Mouse (Mus musculus): ENCODE results near the gene Nova1. TPM values are rescaled to one million over a fixed set of nuclear protein-coding genes. Genes with fewer than 3 reads are reported as not detected.

Nova1 gene
- polyA plus RNA-seq (2012; rRNA removed) = 0.30 and 0.34 TPM in 2 replicates

DNA sequence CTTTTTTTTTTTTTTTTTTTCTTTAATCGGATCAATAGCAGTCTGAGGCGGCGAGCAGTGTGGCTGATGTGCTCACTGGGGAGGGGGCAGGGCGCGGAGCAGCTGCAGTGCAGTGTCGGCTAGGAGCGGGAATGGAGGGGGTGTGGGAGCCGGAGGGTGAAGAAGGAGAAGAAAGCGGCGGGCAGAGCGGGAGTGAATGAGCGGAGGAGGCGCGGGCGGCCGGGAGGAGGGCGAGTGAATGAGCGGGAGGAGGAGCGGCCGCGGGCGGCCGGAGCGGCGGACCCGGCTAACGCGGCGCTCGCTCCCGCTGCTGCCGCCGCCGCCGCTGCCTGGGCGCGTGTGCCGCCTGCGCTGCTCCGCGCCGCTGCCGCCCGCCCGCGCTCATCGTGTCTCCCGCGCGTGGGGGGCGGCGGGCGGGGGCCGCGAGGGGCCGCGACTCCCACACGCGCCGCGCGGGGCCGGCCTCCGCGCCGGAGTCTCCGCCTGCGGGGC is at the start of gene Nova1:
Nova1 (minus strand) TSS at position 74 of the 492 bp plus-strand sequence.
- DNase-seq (ENCODE audit: low read depth, low spot score) = no peak

DNA sequence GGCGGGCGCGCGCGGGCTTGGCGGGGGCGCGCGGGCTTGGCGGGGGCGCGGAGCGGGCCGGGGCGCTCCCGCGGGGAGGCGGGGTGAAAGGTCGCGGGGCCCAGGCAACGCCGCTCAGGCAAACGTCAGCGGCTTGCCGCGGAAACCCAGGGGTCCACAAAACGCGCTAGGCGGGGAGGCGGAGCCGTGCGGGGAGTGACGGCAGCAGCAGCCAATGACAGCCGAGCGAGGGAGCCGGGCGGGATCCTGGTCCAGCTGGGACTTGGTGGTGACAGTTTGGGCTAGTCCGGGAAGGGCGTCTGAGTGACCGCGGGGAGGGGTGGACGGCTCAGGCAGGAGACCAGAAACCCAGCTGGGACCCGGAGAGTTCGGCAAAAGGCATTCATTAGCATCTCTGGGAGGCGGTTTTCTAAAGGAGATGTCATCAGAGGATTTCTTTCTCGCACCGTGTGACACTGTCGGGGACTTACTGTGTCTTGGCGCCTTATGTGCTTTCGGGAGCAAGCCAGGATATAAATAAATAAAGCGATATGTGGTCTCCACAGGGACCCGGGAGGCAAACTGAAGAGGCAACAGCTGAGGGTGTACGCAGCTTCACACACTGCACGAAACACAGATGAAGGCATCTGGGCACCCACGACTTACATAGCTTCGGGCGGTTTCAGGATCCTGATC is 756 bp upstream of the Nova1 start:
- 4% methylated on average over 57 of the region's 57 CpGs for WGBS
- DNase-seq (ENCODE audit: low read depth, low spot score) = peak; percentile 19

More for the DNA sequence above, at the start of gene Nova1:
- WGBS = 5% methylated on average over 44 of the region's 68 CpGs

DNA sequence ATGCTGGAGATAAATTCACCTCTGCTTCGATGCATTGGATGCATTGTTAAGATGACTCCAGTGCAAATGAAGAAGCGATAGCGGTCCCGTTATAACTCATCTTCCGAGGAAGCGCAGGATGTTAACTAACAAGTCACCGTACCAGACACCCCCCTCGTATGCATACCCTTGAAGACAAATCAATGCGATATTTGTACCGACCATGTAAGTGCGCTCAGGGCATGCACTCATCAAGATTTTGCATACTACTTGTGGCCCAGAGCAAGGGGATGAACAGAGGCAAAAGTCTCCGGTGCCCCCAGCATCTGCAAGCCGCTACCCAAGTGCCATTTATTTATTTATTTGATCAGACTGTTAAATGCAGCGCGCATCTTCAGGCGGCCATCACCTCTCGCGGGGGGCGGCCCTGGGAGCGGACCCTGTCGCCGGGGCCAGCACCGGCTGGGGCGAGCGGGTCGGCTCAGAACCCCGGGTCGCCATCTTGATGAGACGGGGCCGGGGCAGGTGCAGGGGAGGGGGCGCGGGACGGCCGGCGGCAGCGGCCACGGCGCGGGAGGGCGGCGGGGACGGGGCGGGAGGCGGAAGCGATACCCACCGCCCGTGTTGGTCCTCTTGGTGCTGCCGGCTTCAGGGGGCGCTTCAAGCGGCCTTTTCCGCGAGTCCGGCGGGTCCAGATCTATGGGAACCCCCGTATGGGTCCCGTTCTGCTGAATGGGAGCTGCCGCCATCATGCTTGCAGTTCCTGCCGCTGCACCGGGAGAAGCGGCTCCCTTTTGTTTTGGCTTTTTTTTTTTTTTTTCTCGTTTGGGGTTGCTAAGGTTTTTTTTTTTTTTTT is 491 bp downstream of the Nova1 start:
- DNase-seq (ENCODE audit: low read depth, low spot score) = no peak
- 2% methylated on average over 61 of the region's 61 CpGs for WGBS

DNA sequence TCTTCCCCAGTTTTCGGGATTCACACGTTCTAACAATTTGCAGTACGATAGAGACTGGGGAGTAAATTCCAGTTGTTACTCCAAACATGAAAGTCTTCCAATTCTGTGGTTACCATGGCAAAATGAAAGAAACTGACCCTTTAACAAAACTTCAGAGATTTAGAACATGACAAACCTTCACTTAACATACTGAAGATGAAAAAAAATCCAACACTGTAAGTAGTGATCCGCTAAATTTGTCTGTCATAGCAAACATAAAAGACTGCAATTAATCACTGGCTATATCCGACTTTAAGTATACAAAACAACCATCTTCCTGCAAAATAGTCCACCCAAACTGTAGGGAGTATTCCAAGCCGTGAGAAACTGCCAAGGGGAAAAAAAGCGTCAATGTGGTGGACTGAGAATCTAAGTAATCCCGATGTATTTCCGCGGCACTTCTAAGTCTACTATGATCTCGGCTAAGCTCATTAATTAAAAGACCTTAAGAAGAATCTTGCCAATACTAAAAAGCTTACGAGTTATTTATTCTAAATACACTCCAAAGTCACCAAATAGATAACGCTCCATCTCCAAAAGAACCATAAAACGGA is 1.4 kb downstream of the Nova1 start:
- 24% methylated on average over 14 of the region's 14 CpGs for WGBS
- no peak for DNase-seq (ENCODE audit: low read depth, low spot score)

DNA sequence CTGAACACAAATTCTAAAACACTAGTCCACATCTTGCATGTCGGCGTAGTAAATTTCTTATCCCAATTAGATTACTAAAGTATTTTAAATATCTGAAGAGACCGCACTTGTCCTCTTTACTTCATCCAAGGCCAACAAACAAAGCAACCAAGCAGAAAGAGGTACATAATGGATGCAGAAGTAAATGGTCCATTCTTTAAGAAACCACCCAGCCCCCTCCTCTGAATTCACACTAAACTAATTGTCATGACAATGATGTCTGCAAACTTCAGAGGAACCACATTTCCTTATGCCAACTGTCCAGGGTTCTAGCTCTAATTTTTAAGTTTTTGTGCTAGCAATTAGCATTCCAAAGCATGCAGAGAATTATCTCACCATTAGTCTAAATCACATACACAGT is 2.4 kb downstream of the Nova1 start:
- DNase-seq (ENCODE audit: low read depth, low spot score) = no peak
- 92% methylated on average over 3 of the region's 3 CpGs for WGBS

DNA sequence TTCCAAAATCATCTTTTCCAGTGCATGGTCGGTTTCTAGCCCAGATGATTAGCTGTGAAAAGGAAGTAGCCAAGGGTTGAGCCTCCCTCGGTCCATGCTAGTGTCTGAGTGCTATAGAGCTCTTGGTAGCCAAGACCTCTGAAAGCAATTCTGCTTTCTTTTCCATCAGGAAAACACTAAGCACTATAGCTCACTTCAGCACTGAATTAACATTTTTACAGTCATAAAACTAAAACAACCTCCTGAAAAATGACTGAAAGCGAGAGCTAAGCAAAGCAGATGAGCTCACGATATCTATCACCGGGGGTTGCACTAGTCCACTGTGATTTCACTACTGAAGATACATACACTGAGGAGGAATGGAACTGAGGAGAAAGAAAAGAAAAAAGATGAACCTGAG is 3.0 kb downstream of the Nova1 start:
- 76% methylated on average over 5 of the region's 5 CpGs for WGBS
- DNase-seq (ENCODE audit: low read depth, low spot score) = no peak

DNA sequence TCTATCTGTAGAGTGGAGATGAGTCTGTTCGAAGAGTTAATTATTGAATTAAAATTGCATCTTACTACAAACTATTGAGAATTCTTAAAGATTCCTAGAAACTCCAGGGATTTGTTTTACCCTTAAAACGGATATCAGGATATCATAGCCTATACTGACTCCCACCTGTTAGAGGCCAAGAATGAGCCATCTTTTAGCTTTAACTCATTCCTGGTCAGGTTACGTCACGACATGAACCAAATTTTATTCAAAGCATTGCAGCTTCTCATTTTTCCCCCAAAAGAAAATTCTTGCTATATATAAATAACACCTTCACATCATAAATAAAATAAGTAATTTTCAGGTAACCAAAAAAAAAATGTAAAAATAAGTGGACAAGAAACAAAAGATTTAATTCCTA is 3.9 kb downstream of the Nova1 start:
- DNase-seq (ENCODE audit: low read depth, low spot score) = no peak
- 90% methylated on average over 4 of the region's 4 CpGs for WGBS

DNA sequence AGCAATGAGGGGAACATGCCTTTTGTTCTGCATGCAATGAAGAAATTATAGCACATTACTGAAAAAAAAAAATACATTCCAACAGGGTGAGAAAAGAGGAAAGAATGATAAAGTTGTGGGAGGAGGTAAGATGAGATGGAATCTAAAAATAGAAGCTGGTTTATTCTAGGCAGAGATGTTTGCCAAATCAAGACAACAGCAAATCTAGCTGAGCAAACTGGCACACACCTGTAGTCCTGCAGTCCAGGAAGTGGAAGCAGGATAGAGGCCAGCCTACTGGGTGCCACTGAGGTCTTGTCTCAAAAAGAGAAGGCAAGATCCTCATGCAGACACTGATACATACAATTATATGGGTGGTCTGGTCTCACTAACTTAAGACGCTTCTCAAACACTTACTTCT is 17.4 kb downstream of the Nova1 start:
- no peak for DNase-seq (ENCODE audit: low read depth, low spot score)
- 88% methylated on average over 1 of the region's 1 CpGs for WGBS

DNA sequence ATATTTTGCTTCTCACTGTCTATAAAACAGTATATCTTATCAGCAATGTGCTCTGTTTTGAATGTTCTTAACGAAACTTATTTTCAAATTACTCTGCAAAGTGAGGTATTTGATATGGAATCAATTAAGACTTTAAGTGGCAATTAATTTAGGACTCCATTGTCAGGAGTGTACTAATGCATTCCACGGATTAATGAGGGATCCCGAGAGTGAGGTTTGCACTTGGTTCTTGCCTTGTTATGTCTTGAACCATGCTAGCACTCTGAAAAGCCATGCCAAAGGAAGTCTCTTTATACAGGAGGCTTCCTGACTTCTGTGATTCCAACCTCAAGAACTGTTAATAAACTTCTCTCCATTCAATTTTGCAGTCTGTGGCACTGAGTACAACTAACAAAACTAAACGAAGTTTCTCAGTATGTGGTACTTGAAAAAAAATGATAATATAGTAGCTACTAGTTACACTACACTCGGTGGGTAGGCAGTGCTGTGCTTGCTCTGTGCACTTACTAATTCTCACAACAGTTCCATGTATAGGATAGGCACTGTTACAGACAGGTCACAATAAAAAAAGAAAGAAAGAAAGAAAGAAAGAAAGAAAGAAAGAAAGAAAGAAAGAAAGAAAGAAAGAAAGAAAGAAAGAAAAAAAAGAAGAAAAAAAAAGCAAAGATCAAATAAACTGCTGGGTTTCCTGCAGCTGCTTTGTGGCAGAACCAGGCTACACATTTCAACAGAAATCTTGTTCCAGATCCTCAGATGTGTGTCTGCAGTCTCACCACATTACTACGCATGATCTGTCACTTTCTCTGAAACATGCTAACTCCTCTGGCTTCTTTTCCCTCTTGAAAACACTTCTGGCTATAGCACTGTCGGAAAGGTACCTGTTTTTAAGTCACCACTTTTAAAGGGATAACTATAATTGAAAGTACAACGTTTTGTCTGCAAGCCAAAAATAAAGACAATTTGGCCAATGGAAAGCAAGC is 36.1 kb downstream of the Nova1 start:
- DNase-seq (ENCODE audit: low read depth, low spot score) = no peak
- 63% methylated on average over 8 of the region's 8 CpGs for WGBS

DNA sequence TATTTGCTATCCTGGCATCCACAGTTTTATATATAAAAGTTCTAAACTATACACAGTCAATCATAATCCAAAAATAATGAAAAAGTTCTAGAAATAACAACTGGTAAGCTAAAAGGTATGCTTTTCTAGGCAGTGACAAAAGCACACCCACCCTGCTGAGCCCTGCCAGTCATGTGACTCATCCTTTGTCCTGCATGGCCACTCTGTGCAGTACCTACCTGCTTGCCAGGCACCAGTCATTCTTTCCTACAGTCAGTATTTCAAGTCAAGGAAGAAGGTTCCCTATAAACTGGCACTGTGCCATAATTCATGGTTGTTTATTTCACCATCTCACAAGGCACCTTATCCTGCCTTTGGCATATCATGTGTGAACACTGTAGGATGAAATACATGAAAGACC is 37.2 kb downstream of the Nova1 start:
- DNase-seq (ENCODE audit: low read depth, low spot score) = no peak

DNA sequence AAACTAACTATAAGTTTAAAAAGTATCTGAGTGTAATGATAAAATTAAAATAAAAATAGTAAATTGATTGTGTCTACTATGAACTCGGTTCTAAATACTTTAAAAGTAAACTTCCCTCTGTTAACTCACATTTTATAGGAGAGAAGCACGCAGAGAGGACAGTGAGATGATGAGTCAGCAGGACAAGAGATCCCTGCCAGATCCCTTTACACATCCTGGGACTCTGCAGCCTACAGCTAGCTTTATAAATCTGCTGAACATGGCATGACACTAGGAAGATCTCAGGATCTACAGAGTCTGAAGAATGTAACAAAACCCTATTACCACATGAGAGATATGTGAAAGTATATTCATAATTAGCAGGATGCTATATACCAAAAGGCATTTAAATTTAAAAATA is 37.7 kb downstream of the Nova1 start:
- 28% methylated on average over 2 of the region's 2 CpGs for WGBS
- no peak for DNase-seq (ENCODE audit: low read depth, low spot score)

DNA sequence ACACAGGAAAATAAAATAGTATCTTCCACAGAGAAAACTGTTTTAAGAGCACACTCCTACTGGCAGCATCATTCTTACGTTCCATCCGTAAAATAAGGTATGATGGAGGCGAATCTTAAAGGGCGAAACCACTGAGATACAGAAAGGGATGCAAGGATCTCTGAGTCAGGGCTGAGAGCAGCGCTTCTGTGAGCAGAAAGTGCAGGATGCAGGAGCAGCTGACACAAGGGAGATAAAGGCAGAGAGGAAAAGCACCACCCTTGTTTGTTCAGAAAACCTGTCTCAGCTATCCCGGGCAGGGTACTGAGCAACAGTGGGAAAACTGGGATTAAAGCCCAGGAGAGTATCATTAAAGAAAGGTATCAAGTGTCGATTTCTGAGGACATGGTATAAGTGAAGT is 59.3 kb downstream of the Nova1 start:
- 71% methylated on average over 7 of the region's 7 CpGs for WGBS
- DNase-seq (ENCODE audit: low read depth, low spot score) = no peak

DNA sequence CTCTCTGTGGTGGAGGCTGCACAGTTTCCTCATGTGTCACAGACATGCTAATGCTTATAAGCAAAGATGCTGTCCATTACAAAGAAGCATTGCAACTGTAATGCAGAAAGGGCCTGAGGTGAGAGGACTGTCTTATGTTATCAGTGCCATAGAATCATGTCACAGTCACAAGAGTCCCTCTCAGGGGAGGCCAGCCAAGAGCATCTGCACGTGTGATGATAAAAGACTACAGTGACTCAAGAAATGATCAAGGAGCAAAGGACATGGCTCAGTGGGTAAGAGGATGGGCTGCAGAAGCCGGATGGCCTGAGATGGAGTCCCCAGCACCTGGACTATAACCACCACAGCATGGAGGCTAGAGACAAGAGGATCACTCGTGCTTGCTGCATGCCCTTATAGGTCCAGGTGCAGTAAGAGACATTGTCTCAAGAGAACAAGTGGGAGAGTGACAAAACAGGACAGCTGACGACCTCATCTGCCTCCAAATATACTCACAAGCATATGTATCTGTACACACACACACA is 64.3 kb downstream of the Nova1 start:
- 53% methylated on average over 4 of the region's 4 CpGs for WGBS
- no peak for DNase-seq (ENCODE audit: low read depth, low spot score)

DNA sequence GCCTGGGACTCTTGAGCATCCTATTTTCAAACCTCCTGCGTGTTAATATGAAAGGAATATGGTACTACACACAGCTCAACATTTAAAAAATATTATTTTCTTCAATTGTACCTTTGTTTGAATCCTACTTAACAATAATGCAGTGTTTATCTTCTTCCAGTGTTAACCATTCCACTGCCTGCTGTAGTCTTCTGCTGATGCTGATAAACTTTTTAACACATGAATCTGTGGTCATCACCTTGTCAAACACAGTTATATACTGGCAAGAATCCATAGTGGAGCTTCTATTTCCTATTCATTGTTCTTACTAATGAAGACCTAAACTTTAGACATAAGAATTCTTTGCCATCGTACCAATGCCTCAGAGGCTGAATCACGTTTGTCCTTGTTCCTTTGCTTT is 65.6 kb downstream of the Nova1 start:
- no peak for DNase-seq (ENCODE audit: low read depth, low spot score)

DNA sequence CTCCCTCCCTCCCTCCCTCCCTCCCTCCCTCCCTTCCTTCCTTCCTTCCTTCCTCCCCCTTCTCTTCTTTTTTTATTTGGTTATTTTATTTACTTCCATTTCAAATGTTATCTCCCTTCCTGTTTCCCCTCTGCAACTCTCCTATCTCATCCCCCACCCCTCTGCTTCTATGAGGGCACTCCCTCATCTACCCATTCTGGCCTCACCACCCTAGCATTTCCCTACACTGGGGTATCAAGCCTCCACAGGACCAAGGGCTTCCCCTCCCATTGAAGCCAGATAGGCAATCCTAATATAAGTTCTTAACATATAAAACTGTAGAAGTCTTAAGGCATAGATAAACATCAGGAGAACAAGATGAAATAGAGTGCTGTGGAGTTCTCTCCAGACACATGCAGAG is 85.5 kb downstream of the Nova1 start:
- DNase-seq (ENCODE audit: low read depth, low spot score) = no peak

More for the DNA sequence above, 65.6 kb downstream of the Nova1 start:
- WGBS = 55% methylated on average over 3 of the region's 3 CpGs

DNA sequence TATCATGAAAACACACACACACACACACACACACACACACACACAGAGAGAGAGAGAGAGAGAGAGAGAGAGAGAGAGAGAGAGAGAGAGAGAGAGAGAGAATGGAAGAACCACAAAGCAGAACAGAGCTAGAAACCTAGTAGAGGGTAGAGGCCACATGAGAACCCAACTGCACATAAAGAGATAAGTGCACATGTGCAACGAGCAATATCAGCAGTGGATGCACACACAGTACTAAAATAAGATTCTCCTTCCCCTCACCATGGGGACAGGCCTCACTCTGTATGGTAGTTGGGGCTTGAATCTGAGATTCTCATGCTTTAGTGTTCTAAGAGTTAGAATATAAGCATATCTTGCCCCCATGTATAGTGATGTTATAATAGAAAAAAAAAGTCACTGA is 86.8 kb downstream of the Nova1 start:
- WGBS = 45% methylated on average over 1 of the region's 1 CpGs
- DNase-seq (ENCODE audit: low read depth, low spot score) = no peak

DNA sequence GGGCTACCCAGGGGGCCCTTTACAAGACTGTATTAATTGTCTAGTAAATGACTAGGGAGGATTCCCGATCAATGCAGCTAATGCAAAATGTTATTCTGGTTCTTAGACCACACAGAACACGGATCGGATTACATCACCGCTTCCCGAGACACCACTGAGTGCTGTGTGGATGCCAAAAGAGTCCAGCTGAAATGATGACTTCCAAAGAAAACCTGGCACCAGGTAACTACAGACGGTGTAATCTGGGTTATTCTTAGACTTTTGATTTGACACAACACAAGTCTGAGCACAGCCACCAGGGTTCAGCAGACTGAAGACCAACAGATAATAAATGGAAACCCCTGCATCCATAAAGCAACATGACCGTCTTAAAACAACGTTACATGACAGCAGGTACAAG is 96.8 kb downstream of the Nova1 start:
- DNase-seq (ENCODE audit: low read depth, low spot score) = no peak

DNA sequence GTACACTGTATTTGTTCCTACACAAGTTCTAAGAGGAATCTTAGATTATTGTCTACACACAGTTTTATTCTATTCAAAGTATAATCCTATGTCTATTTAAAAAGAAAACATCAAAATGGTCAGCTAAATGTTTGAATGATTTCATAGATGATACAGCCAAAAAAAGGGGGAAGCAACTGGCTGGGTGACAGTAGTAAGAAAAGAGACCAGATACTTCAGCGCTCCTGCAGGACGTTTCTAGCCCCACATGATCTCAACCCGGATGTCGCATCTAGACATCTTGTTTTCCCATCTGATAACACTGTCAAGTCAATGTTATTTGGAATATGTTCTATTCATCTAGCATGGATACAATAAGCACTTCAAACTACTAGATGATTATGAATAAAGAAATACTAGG is 99.7 kb downstream of the Nova1 start:
- no peak for DNase-seq (ENCODE audit: low read depth, low spot score)
- WGBS = 89% methylated on average over 4 of the region's 4 CpGs

More for the DNA sequence above, 96.8 kb downstream of the Nova1 start:
- 62% methylated on average over 8 of the region's 8 CpGs for WGBS

DNA sequence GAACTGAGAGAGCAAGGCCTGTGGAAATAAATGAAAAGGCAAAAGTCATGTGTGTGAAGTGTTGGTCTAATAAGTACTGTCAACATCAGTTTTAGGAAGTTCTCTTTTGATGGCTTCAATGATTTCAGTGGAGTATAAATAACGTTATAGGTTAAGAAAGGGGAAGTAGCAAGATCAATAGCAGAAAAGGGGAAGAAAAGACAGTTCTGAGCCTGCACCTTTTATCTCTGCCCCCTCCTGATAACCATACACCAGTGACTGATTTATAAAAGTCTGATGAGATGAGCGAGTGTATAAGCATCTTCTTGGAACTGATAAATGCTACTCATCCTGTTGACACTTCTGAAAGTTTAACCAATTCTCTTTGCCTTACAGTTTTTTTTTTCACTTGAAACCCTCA is 108.6 kb downstream of the Nova1 start:
- no peak for DNase-seq (ENCODE audit: low read depth, low spot score)
- WGBS = 75% methylated on average over 2 of the region's 2 CpGs
